Mouse (Mus musculus): ENCODE measurements around the gene A930002H24Rik.

Gene A930002H24Rik

DNA sequence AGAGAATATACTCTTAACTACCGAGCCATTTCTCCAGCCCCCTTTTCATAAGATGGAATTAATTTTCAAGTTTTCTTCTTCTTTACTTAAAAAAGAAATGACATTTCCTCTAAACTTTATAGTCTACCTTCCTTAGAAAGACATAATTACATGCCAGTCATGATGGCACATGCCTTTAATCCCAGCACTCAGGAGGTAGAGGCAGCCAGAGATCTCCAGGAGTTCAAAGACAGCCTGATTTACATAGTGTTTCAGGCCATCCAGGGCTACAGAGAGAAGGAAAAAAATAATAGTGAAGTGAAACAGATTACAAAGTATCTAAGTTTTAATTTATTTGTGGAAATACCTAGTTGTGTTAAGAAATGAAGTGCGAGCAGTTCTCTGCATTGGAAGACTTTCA lies 27.4 kb downstream of the A930002H24Rik start:
- DNase-seq (ENCODE audit: low spot score in 2 of 2) = no peak

DNA sequence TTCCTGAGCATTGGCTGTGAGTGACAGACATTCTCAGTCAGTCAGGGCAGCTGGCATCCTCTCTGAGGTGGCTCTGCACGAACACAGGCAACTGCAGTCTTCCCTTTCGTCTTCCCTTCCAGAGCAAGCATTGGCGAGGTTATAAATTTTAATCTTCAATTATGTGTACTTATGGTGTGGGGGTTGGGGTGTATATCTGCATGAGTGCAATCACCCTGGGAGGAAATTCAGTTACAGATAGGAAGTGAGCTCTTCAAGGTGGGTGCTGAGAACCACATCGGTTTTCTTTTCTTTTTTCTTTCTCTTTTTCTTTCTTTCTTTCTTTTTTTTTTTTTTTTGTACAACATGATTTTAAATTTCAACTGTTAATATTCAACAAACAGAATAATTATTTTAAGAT lies 32.0 kb downstream of the A930002H24Rik start:
- DNase-seq (ENCODE audit: low spot score in 2 of 2) = no peak

DNA sequence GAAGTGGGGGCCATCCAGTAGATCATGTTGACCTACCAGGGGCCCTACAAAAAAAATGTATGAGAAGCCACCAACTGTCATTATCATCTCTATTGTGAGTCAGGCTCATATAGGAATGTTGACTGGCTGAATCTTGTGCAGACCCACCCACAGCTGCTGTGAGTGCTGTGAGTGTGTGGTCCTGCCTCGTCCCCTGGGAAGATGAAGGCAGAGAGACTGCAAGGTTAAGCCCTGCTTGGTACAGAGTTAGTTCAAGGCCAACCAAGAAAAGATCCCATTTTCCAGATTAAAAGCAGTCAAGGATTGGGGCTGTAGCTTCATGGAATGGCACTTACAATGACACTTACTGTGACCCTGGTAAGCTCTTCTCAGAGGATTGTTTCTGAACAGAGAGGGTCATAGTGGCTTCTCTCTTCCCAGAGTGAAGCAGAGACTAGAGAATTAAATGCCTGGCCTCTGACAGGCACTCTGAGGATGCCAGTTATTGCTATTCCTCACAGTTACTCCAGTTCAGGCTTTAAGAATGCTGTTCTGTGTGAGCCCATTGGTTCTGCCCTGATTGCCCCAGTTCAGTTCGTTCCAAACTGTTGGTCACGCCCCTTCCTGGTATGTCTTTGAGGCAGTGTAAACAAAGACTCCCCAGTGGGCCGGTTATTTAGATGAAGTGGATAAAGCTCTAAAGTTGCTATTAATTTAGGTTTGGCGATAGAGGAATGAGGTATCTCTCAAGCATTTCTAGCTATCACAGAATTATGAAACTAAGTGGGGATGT lies 34.8 kb downstream of the A930002H24Rik start:
- no peak for DNase-seq (ENCODE audit: low spot score in 2 of 2)

DNA sequence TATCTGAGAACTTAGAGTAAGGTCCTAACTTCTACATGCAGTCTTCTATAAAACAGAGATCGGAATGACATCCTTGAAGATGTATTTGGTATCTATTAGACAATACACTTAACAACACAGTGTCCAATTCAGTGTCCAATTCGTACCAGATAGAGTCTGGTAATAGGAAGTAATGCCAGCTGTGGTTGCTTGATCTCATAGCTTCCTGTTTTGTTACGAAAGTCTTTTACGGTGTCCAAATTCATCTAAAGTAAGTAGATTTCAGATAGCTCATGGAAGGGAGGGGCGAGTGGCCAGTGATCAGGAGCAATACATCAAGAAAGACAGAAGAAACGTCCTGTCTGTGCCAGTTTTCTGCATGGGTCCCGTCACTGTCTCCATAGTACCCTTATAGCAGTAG lies 36.8 kb downstream of the A930002H24Rik start:
- no peak for DNase-seq (ENCODE audit: low spot score in 2 of 2)

DNA sequence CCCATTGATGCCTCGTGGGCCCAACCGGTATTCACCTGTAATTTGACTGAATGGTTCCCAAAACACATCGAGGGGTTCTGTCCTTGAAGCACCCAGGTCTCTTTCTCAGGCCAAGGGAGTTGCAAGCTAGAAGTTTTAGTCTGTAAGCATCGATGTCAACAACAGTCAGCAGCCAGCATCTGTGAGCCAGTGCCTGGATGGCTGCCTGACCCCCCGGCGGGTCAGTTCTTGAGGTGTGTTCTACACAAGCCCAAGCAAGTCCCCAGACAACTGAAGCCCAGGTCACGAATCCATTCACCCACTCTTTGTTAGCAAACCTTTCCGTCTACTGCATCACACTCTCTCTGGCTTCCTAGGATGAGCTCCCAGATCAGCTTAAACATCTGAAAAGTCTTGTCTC lies 37.4 kb downstream of the A930002H24Rik start:
- DNase-seq (ENCODE audit: low spot score in 2 of 2) = no peak

DNA sequence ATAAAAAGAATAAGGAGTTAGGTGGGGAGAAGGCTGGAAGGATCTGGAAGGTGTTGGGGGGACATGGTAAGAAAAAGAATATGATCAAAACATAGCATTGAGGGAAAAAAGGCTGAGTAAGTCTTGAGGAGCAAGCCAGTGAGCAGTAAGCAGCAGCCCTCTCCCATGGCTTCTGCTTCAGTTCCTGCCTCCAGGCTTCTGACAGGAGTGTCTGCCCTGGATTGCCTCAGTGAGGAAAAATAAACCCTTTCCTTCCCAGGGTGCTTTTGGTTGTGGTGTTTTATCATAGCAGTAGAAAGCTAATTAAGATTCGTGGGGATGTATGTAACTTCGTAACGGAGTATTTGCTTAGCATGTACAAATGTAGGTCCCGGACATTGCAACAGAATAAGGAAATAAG lies 39.5 kb downstream of the A930002H24Rik start:
- DNase-seq (ENCODE audit: low spot score in 2 of 2) = no peak

DNA sequence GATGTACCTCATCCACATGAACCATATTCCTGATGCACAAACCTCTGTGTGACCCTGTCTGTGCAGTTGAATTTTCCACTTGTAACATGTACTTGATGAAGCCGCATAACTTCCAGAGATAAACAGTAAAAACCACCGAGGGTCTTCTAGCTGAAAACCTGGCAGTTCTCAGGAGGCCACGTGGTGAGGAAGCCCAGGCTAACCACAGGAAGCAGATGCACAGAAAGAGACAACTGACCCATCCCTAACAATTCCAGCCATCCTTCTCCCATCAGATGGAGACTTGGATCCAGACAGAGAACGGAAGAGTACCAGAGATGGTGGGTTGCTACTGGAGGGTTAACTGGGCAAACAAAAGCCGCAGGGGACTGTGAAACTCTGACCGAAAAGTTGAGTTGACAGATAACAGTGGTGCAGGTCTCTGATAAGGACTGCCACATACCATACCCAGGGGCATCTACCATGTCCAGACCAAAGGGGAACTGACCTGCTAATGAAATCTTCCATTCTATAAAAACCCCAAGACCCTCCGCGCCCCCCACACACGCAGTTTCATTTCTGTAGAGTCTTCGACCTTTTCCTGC lies 45.1 kb downstream of the A930002H24Rik start:
- DNase-seq (ENCODE audit: low spot score in 2 of 2) = no peak

DNA sequence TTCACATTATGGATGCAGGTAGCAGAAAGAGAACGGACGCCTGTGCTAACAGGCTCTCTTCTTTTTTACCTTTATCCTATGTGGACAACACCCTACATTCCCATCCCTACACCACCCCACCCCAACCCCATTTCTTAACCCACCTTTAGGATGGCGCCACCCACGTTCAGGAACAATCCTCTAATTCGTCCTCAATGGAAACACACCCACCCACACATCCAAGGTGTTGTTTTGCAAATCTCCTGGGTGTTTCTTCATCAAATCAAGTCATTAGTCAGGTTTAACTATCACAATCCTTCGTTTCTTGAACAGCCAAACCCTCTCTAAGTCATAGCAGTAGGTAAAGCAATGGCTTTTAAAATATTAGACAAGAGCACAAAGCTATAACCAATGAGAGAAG lies 50.0 kb downstream of the A930002H24Rik start:
- no peak for DNase-seq (ENCODE audit: low spot score in 2 of 2)

Data from heart, adult 9 months (tissue).